Mouse (Mus musculus) retina, embryonic 14.5 days (tissue): Measurements from ENCODE around the gene Atp2b2.

Source experiments
- DNase-seq: peaks from one replicate; pipeline ENCODE4 v3.0.0-alpha.2; 2015; ENCODE audit warnings: low spot score

The Atp2b2 gene

DNA sequence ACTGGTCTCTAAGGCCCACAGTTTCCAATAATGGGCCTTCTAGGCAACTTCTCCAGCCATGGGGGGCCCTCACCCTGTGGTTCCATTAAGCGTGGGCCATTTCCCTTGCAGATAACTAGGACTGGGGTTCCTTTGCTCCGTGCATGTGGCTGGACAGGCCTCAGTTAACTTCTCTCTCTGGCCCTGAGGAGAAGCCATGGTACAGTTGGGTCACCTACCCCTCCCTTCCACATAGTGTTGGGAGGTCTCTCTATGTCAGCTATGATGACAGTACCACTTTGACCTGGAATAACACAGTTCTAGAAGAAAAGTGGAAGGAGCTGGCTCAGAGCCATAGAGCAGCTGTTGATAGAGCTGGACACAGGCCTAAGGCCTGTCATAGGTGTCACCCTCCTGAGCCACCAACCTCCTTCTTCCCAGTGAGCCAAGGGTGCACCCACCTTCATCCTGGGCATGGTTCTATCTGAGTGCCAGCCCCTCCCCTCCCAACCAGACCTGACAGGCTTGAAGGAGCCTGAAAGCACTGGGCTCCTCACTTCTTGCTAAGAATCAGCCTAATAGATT lies 185.0 kb downstream of the Atp2b2 start:
- no peak for DNase-seq

GRCm38 (mm10) chr6:113856790-113857189 lies 185.6 kb downstream of the Atp2b2 start:
- DNase-seq = no peak

DNA sequence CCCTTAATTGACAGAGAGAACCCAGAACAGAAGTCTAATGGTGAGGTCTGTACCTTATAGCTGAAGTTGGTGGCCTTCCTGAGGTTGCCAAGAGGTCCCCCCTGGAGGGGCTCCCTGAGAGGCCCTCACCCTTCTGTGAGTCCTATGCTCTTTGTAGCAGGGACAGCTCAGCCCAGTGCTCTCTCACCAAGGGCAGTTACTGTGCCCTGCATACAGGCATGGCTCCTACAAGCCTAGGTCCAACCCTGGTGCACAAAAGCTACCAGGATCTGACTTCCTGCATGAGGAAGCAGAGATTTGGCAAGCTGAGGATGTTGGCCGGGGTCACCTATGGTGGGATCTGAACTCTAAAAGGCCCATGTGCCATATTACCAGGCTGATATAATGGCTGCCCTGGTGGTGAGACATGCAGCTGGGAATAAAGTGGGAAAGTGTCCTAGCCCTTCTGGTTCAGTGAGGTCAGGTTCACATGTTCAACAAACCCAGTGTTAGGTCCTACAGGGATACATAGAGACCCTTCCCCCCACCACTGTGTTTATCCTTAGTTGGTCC lies 186.2 kb downstream of the Atp2b2 start:
- DNase-seq = no peak

GRCm38 (mm10) chr6:113855581-113855980 lies 186.8 kb downstream of the Atp2b2 start:
- DNase-seq = no peak

DNA sequence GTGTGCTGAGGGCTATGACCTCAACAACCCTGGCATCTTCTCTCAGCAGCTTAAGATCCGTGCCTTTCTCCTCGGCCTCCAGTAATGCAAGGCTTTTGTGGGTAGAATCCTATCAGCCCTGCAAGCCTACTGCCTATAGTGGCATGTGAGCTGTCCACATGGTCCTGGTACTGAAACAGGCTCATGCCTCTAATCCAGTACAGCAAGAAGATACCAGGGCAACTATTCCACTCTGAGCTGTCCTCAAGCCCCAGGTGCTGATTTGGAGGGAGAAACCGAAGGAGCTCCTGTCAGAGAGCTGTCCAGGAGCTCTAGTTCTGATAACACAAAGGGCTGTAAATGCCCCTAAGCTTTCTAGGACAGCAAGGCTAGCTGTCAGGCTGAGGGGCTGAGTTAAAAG lies 190.1 kb downstream of the Atp2b2 start:
- DNase-seq = peak; percentile 84

GRCm38 (mm10) chr6:113849819-113850218 lies 192.6 kb downstream of the Atp2b2 start:
- no peak for DNase-seq

GRCm38 (mm10) chr6:113848655-113849054 lies 193.8 kb downstream of the Atp2b2 start:
- no peak for DNase-seq

DNA sequence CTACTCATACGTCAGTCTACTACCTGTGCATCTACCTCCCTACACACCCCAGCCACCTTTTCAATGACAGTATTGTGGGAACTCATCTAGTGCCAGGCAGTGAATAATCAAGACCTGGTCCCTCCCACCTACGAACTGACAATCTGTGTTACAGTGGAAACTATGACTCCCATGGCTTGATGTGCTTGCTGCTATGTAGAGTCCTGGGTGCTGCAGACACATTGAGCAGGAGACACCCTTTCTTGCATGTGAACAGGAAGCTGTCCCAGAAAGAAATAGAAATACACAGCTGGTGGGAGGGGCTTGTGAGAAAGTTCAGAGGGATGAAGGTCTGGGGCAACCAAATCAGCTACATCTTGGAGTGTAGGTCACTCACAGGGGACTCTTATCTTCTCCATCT lies 195.3 kb downstream of the Atp2b2 start:
- no peak for DNase-seq

- peak; percentile 40 for DNase-seq
Observed at GRCm38 (mm10) chr6:113843248-113843647, 199.2 kb downstream of the Atp2b2 start.

DNA sequence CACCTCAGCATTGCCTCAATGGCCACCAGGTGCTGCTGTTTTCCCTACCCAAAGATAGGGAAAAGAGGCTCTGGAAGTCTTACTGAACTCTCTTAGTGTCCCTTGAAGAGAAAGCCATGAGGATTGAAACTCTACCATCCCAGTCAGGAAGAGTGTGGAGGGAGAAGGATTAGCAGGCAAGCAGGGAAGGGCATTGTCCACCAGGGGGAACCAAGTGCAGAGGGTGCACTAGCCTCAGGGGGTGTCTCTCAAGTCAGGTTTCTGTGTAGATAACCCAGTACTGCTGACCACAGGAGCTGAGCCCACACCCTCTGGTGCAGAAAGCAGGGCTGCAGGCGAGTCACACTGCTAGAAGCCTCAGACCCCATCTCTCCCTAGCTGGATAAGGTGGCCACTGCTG lies 203.9 kb downstream of the Atp2b2 start:
- DNase-seq = peak; percentile 13

DNA sequence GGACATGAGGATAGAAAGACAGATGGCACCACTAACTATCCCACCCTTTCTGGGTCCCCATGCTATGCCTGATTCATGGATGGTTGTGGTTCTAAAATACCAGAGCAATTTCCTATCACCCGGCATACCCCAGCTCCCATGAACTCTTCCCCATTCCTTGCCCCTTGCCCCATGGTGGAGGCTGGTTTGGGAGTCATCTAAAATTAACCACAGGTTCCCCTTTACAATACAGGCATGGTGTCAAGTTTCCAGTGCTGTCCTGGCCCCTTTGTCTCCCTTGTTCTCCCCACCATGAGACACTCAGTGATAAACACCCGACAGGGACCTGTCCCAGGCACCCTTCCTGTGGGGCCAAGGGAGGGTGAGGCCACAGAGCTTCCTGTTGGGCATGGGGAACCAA lies 204.7 kb downstream of the Atp2b2 start:
- DNase-seq = no peak

- DNase-seq = no peak
Observed at GRCm38 (mm10) chr6:113836545-113836944, 205.9 kb downstream of the Atp2b2 start.

DNA sequence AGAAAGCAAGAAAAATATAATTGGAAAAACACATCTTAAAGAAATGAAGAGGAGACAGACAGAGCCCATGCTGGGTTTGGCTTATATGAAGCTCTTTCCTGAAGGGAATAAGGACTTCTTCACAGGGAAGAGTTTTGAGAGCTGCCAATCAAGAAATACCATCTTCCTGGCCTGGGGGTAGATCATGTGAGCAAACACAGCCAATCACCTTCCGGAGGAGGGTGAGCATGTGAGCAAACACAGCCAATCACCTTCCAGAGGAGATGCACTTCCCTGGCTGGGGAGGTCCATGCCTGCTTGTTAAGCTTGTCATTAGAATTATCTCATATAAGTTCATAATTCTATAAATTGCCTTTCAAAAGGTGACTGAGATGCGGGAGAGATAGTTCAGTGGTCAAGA lies 211.9 kb downstream of the Atp2b2 start:
- no peak for DNase-seq

GRCm38 (mm10) chr6:113827309-113827708 lies 215.1 kb downstream of the Atp2b2 start:
- DNase-seq = no peak

DNA sequence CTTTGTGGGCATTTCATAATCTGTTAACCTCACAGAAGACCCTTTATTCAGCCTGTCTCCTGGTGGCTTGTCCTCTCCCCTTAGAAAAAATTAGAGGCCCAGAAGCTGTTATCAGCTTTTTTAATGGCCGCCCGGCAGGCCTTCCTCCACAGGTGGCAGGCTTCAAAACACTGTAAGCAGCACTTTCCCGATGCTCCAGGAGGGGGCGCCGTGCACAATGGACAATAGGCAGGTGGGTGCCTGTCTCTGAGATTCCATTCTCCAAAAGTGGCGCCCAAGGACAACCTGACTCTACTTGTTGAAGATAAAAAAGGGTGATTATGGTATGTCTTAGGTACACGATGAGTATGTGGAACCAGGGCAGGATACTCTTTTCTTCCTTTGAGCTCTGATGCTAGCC lies 220.0 kb downstream of the Atp2b2 start:
- peak; percentile 75 for DNase-seq

GRCm38 (mm10) chr6:113816690-113817089 lies 225.7 kb downstream of the Atp2b2 start:
- no peak for DNase-seq

DNA sequence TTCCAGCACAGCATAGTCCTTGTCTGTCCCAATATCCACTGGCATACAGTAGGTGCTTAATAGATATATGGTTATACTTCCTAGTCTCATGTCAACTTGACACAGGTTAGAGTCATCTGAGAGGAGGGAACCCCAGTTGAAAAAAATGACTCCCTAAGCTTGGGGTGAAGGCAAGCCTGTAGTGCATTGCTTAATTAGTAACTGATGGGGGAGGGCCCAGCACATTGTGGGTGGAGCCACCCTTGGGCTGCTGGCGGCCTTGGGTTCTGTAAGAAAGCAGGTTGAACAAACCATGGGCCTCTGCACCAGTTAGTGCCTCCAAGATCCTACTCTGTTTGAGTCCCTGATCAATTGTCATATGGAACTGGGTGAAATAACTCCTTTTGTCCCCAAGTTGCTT lies 231.0 kb downstream of the Atp2b2 start:
- DNase-seq = no peak

DNA sequence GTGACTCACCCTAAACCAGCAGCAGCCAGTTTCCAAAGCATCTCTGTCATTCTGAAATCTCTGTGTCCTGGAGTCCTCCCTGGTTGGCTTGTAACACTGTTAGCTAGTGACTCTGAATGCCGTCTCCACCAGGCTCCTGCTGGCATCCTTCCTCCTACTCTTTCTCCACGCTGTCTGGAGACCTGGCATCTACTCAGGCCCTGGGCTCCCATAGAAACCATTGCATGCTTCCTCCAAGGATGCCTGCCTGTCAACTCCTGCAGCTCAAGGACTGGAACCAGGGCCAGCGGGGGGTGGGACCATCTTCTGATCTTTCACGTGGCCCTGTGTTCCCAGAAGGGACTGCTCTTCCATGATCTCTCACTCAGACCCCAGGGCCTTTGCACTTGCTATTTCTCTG lies 231.7 kb downstream of the Atp2b2 start:
- DNase-seq = no peak

DNA sequence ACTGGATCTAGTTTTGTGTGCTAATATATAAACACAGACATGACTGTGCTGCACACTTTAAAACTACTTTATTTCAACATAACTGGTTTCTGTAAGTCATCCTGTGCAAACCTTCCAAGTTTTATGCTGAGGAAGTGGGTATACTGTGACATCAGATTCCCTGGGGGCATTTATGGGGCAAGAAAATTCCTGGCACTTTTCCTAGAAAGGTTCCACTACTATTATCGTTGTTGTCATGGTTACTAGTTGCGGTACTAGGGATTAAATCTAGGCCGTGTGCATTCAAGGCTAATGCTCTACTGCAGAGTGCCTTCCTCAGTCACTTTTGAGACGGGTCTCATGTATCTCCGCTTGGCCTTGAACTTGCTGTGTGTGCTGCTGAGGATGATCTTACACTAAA lies 236.2 kb downstream of the Atp2b2 start:
- no peak for DNase-seq

DNA sequence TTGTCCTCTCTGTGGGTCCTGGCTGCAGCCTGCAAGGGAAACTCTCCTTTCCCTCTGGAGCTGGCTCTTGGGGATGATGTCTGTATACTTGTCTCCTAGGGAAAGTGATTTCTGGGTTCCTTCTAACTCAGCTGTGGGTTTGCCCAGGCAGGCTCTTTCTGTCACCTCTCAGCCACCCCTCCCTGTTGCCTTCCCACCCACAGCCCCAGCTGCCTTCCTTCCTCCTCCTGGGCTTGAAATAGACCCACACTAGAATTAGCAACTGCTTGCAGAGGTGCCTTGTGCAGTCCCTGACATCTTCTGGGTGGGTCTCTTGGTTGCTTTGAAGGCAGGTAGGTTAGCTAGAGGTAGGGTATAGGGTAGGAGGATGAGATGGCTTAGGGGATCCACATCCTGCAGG lies 241.2 kb downstream of the Atp2b2 start:
- DNase-seq = no peak

GRCm38 (mm10) chr6:113799915-113800314 lies 242.5 kb downstream of the Atp2b2 start:
- DNase-seq = no peak

DNA sequence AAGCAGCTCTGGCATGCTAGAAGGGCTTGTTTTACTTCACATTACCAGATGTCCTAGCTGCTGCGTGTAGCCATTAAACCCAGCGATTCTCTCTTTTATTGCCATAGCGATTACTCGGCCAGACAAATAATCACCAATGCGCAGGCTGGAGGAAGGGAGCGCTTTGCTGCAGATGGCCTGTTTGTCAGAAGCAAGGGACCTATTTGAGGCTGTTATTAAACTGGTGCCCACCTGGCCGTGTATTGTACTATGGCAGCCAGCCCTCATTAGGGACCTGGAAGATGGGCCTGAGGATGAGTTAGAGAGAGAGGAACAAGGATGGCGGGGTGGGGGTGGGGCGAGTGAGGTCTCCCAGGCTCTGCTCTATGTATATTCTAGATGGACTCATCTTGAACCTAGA lies 243.1 kb downstream of the Atp2b2 start:
- DNase-seq = peak; percentile 40

- peak; percentile 24 for DNase-seq
Observed at GRCm38 (mm10) chr6:113798921-113799320, 243.5 kb downstream of the Atp2b2 start.

- DNase-seq = peak; percentile 65
Observed at GRCm38 (mm10) chr6:113795241-113795702, 247.1 kb downstream of the Atp2b2 start.
